In genomic region chr8:119918155-119918567, GRCm38 (mm10) we compare ENCODE assay signal across 16 mouse cellular contexts. TPM values are rescaled to one million over a fixed set of nuclear protein-coding genes. Genes with fewer than 3 reads are reported as not detected.
A peak's percentile ranks its signal among the peaks of the same experiment; 100 is the strongest.
DNase-seq lines count a peak whose midpoint lies in the region; ATAC-seq and TF ChIP-seq lines count a peak whose summit lies in the region.
"Had no signal": no experiment of that assay in that cellular context is flagged by ENCODE, and none has a peak within 500 bp of the region (broad histone marks: within the 10 kb centered on the region; RNA-seq: fewer than 3 reads in every experiment).

No protein-coding gene starts in this region.

- ATAC-seq in heart, embryonic 15.5 days (replicated peaks; ENCODE audit: insufficient number of reproducible peaks, insufficient read depth, low FRiP score, low read depth), result 0 out of 2 replicates have a peak, but pooled peaks have one; percentile 43
- ATAC-seq in megakaryocyte progenitor cell, adult 5-6 weeks (replicated peaks; ENCODE audit: poor library complexity), result peak; percentile 76
- ATAC-seq: forebrain, embryonic 14.5 days had no signal

- DNase-seq in heart, postnatal 10 days, result no peak
- peak; percentile 85 for DNase-seq in liver
- no peak for DNase-seq in layer of hippocampus, adult 8-10 months (ENCODE audit: low spot score in 2 of 2)
- DNase-seq in right cerebral cortex, postnatal 14 days, result no peak
- DNase-seq: cerebellum, adult 9-11 months; gastrocnemius, postnatal 10 days; kidney, adult 18-20 months; lung, adult 18-20 months; thymus, postnatal 14 days had no signal

- no peaks in the 10 kb centered on the region for H3K36me3 ChIP-seq in heart, embryonic 15.5 days

- no peak overlapping the region for H3K4me2 ChIP-seq in heart, embryonic 15.5 days
- H3K4me2 ChIP-seq: midbrain, embryonic 12.5 days had no signal

- no peak for TF ChIP-seq CTCF in bone marrow, adult 2 months (IDR thresholded peaks at IDR 0.05; ENCODE audit: control insufficient read depth, insufficient read depth, low read length)

- H3K4me3 ChIP-seq in heart, embryonic 15.5 days, result no peak overlapping the region
- no peak overlapping the region for H3K4me3 ChIP-seq in bone marrow, adult 2 months (replicated peaks; ENCODE audit: control insufficient read depth, low read depth, low read length)
- H3K4me3 ChIP-seq: hindbrain, embryonic 10.5 days; left cerebral cortex, adult 2 months; midbrain, embryonic 12.5 days had no signal

- intact Hi-C loops in heart, postnatal 10 days (cut with DNase I), result no loop called here

- TF ChIP-seq POLR2A in bone marrow, adult 2 months (IDR thresholded peaks at IDR 0.05; ENCODE audit: borderline replicate concordance, control insufficient read depth, low read depth, low read length), result no peak

- no peaks in the 10 kb centered on the region for H3K27me3 ChIP-seq in heart, embryonic 15.5 days
- H3K27me3 ChIP-seq: midbrain, embryonic 12.5 days had no signal

- no peak overlapping the region for H3K27ac ChIP-seq in heart, embryonic 15.5 days
- H3K27ac ChIP-seq in bone marrow, adult 2 months (ENCODE audit: control insufficient read depth, insufficient read depth, low read depth, low read length, poor library complexity), result peak overlapping the region; percentile 92
- H3K27ac ChIP-seq: hindbrain, embryonic 10.5 days; left cerebral cortex, adult 2 months; midbrain, embryonic 12.5 days had no signal

- peaks cover 50% of the 10 kb centered on the region for H3K4me1 ChIP-seq in heart, embryonic 15.5 days (replicated peaks)
- peaks cover 4% of the 10 kb centered on the region for H3K4me1 ChIP-seq in bone marrow, adult 2 months (ENCODE audit: control insufficient read depth, insufficient read depth, low read length)

- WGBS in heart, embryonic 15.5 days, result 9% methylated on average over 1 of the region's 1 CpGs
- WGBS in bone marrow, adult 2 months, result 57% methylated on average over 1 of the region's 1 CpGs

- no peak overlapping the region for H3K9ac ChIP-seq in heart, embryonic 15.5 days
- H3K9ac ChIP-seq: midbrain, embryonic 12.5 days had no signal

- no peaks in the 10 kb centered on the region for H3K9me3 ChIP-seq in heart, embryonic 15.5 days (replicated peaks)
- H3K9me3 ChIP-seq: hindbrain, embryonic 10.5 days; midbrain, embryonic 12.5 days had no signal

RNA-seq across cellular contexts. Expression of gene Gm20388, which starts 7.5 kb away (rescaled TPM):
- 2.2 TPM in 1 of 2 replicates, not detected in the other for polyA plus RNA-seq in heart, embryonic 15.5 days (2015; fragmentation: Nextera tagmentation; extraction: Ambion mirVana)
- total RNA-seq in heart, postnatal 10 days (2021), result 1 to 10 TPM; 2.0 to 2.2 TPM
- polyA plus RNA-seq in bone marrow, adult 2 months (2011; ENCODE audit: insufficient read depth, insufficient read length, low replicate concordance, missing spikeins), result 3.5 and 10.6 TPM in 2 replicates
- 18.6 and 18.7 TPM in 2 replicates for total RNA-seq in megakaryocyte progenitor cell, adult 5-6 weeks (2015)
- 14.7 TPM in 1 of 2 replicates, not detected in the other for total RNA-seq in megakaryocyte progenitor cell, adult 5-6 weeks (2017)
- total RNA-seq in layer of hippocampus, adult 8-10 months (2022), result 10 to 100 TPM in 1 of 4 experiments, 1 to 10 TPM in 2, under 1 TPM in 1; 0.17 to 15.1 (median 6.6) TPM
- polyA plus RNA-seq: midbrain, embryonic 12.5 days had no signal

RNA-seq across cellular contexts. Expression of gene Usp10, which starts 8.0 kb away (rescaled TPM):
- 72.3 and 96.3 TPM in 2 replicates for polyA plus RNA-seq in heart, embryonic 15.5 days (2015; fragmentation: Nextera tagmentation; extraction: Ambion mirVana)
- 10 to 100 TPM; 57.2 to 69.2 TPM for total RNA-seq in heart, postnatal 10 days (2021)
- 85.2 and 133 TPM in 2 replicates for polyA plus RNA-seq in bone marrow, adult 2 months (2011; ENCODE audit: insufficient read depth, insufficient read length, low replicate concordance, missing spikeins)
- total RNA-seq in megakaryocyte progenitor cell, adult 5-6 weeks (2015), result 71.9 and 73.0 TPM in 2 replicates
- total RNA-seq in megakaryocyte progenitor cell, adult 5-6 weeks (2017), result 43.7 and 80.3 TPM in 2 replicates
- total RNA-seq in layer of hippocampus, adult 8-10 months (2022), result 10 to 100 TPM; 82.7 to 98.6 (median 89.4) TPM

RNA-seq across cellular contexts. Expression of gene Klhl36, which starts 56.1 kb away (rescaled TPM):
- polyA plus RNA-seq in heart, embryonic 15.5 days (2015; fragmentation: Nextera tagmentation; extraction: Ambion mirVana), result 9.1 and 10.3 TPM in 2 replicates
- total RNA-seq in heart, postnatal 10 days (2021), result 1 to 10 TPM; 4.1 to 5.4 TPM
- 2.8 and 4.8 TPM in 2 replicates for polyA plus RNA-seq in bone marrow, adult 2 months (2011; ENCODE audit: insufficient read depth, insufficient read length, low replicate concordance, missing spikeins)
- total RNA-seq in megakaryocyte progenitor cell, adult 5-6 weeks (2015), result 1.2 and 2.2 TPM in 2 replicates
- total RNA-seq in megakaryocyte progenitor cell, adult 5-6 weeks (2017), result 3.3 and 8.0 TPM in 2 replicates
- 1 to 10 TPM; 7.0 to 9.4 (median 7.3) TPM for total RNA-seq in layer of hippocampus, adult 8-10 months (2022)
